Mouse (Mus musculus): ENCODE measurements around the gene Rnf166. TPM values are rescaled to one million over a fixed set of nuclear protein-coding genes. Genes with fewer than 3 reads are reported as not detected.

The Rnf166 gene
- polyA plus RNA-seq, 1 experiment from 2014 or later = 31.0 TPM

DNA sequence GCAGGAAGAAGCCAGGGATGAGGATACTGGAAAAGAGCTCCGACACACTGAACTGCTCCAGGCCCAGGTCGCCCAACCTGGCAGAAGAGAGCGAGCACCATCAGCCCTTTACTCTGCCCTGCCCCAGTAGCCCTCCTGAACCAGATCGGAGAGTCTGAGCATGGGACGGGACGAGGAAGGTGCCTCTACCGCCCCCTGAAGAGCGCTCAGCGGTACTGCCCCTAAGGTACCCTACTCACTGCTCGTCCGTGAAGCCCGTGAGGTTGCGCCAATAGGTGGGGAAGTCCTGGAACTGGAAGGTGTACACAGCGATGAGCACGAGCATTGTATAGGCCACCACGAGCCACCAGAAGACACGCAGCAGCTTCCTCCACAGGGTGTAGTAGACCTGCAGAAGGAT lies 22.0 kb upstream of the Rnf166 start:
- Histone ChIP-seq H3K27ac (no peak overlapping the region), H3K4me3 (no peak overlapping the region), H3K4me1 (peaks cover 8% of the 10 kb centered on the region; the same call in 1 of the 2 replicates), H3K9me3 (no peaks in the 10 kb centered on the region), H3K36me3 (replicated peaks) (peaks cover 49% of the 10 kb centered on the region), H3K27me3 (ENCODE audit: poor library complexity, severe bottlenecking) (no peaks in the 10 kb centered on the region)
- no peak for DNase-seq (ENCODE audit: extremely low spot score, low spot score)
- WGBS = 70% methylated on average over 17 of the region's 17 CpGs

DNA sequence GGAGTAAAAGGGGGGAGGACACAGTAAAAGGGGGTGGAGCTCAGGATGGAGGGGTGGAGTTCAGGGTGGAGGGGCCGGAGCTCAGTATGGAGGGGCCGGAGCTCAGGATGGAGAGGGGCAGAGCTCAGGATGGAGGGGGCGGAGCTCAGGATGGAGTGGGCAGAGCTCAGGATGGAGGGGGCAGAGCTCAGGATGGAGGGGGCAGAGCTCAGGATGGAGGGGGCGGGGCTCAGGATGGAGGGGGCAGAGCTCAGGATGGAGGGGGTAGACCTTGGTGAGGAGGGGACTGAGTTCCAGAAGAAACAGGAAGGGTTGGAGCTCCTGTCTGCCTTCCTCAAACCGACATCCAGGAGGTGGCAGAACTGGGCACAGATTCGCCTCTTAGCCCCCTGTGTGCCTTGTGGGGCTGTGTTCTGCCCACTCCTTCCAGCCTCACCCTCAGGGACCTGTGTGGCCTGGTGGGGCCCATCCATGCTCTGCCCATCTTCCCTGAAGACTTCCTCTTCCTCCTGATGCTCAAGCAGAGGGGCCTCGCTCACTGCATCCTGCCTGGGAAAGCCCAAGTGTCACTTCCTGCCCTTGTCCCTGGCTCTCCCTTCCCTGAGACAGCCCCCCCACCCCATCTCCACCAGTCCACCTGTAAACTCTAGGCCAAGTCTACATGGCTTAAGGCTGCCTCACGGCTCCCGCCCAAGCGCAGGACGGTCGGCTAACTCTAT lies 21.3 kb upstream of the Rnf166 start:
- Histone ChIP-seq H3K4me1 (peaks cover 8% of the 10 kb centered on the region; the same call in 1 of the 2 replicates), H3K4me3 (no peak overlapping the region), H3K27me3 (ENCODE audit: poor library complexity, severe bottlenecking) (no peaks in the 10 kb centered on the region), H3K9me3 (no peaks in the 10 kb centered on the region; the same call in 1 of the 2 replicates), H3K36me3 (replicated peaks) (peaks cover 53% of the 10 kb centered on the region), H3K27ac (no peak overlapping the region)
- 89% methylated on average over 12 of the region's 12 CpGs for WGBS
- no peak for DNase-seq (ENCODE audit: extremely low spot score, low spot score)

DNA sequence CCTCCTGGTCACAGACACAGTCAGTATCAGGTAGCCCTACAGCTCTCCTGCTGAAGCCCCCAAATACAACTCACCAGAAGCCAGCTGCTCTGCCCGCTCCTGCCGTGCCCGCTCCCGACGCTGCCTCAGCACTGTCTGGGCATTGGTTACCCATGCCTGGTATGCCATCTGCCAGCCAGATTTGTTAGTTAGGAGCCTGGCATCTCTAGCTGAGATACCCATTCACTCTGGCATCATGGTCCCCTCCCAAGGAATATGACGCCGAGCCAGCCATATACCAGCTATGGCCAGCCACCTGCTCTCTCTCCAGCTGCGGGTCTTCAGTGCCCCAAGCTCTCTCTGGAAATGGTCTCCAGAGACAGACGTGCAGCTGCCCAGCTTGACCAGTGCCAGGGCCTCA lies 12.5 kb upstream of the Rnf166 start:
- H3K9me3 ChIP-seq = no peaks in the 10 kb centered on the region; the same call in 1 of the 2 replicates
- WGBS = 95% methylated on average over 9 of the region's 9 CpGs
- H3K36me3 ChIP-seq (replicated peaks) = peaks cover 85% of the 10 kb centered on the region
- no peaks in the 10 kb centered on the region for H3K27me3 ChIP-seq (ENCODE audit: poor library complexity, severe bottlenecking)
- no peak for DNase-seq (ENCODE audit: extremely low spot score, low spot score)
- no peak overlapping the region for H3K27ac ChIP-seq
- H3K4me3 ChIP-seq = no peak overlapping the region
- H3K4me1 ChIP-seq = no peaks in the 10 kb centered on the region

DNA sequence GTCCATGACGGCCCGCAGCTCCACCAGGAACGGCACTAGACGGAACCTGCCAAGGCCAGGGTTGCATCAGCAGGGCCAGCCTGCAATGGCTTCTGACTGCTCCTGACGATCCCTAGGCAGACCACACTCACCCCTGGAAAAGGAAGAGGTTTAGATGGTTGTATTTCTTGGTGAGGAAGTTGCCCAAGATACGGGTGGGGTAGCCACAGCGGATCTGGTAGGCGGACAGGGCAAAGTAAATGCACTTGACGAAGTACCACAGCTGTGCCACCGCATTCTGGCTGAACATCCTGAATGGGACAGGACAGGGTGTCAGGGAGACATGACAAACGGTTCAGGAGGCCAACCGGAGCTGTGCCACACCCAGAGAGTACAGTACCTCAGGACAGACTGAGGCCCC lies 9.0 kb upstream of the Rnf166 start:
- Histone ChIP-seq H3K9me3 (no peaks in the 10 kb centered on the region), H3K27me3 (ENCODE audit: poor library complexity, severe bottlenecking) (no peaks in the 10 kb centered on the region), H3K4me1 (no peaks in the 10 kb centered on the region), H3K4me3 (no peak overlapping the region), H3K36me3 (replicated peaks) (peaks cover 99% of the 10 kb centered on the region), H3K27ac (no peak overlapping the region)
- WGBS = 93% methylated on average over 12 of the region's 12 CpGs
- DNase-seq (ENCODE audit: extremely low spot score, low spot score) = no peak

DNA sequence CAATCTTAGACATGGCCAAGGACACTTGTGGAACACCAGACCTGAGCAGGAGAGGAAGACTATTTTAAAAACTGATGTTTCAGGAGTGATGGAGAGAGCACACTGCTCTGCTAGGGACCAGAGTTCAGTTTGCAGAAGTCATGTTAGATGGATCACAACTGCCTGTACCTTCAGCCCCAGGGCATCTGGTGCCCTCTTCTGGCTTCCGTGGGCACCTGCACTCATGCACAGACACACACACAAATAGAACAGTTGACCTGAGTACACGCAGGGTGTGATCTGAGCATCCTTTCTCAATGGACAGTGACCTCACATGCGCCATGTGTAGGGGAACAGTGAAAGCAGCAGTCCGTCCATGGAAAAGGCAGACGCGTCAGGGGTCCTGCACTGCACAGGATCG lies 8.0 kb upstream of the Rnf166 start:
- DNase-seq (ENCODE audit: extremely low spot score, low spot score) = no peak
- no peak overlapping the region for H3K27ac ChIP-seq
- no peaks in the 10 kb centered on the region for H3K9me3 ChIP-seq
- H3K27me3 ChIP-seq (ENCODE audit: poor library complexity, severe bottlenecking) = no peaks in the 10 kb centered on the region
- no peaks in the 10 kb centered on the region for H3K4me1 ChIP-seq
- no peak overlapping the region for H3K4me3 ChIP-seq
- WGBS = 96% methylated on average over 7 of the region's 7 CpGs
- peaks cover 99% of the 10 kb centered on the region for H3K36me3 ChIP-seq (replicated peaks)

DNA sequence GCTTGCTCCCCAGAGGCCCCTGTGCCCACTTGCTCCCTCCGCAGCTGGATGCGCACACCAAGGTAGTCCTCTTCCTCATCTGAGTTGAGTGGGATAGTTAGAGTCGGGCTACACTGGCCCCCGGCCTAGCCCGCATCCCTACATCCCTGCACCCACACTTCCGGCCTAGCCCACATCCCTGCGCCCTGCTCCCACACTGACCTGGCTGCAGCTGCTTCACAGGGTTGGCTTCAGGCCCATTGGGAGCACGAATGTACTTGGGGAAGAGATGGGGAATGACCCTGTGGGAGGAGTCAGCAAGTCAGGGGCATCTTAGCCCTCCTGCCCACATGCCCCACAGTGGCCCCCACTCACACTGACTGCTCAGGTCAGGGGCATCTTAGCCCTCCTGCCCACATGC lies 6.6 kb upstream of the Rnf166 start:
- peaks cover 99% of the 10 kb centered on the region for H3K36me3 ChIP-seq (replicated peaks)
- H3K9me3 ChIP-seq = no peaks in the 10 kb centered on the region
- 97% methylated on average over 8 of the region's 8 CpGs for WGBS

DNA sequence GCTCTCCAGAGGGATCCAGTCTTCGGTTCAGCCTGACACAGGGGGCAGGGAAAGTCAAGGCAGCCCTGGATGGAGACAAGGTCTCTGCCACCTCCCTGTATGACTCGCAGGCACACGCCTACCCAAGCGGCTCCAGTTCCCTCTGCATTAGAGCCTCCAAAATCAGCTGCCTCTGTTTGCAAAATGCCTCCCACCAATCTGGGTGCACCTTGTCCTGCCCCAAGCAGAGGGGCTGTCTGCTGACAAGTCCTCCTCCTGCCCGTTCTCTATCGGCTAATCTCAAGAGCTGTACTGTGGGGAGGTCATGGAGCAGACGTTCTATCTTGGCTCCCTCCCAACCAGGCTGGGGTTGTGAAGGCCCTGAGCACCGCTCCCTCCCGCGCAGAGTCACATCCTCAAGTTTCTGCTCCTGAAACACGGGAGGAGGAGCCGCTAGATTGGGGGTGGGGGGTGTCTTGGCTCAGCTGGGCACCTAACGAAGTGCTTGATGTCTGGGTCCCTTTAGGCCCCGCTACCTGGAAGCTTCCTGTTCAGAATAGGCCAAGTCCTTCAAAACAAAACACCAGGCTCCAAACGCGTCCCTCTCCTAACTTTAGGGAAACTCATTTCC lies 808 bp downstream of the Rnf166 start:
- Histone ChIP-seq H3K4me1 (peaks cover 31% of the 10 kb centered on the region), H3K9me3 (no peaks in the 10 kb centered on the region), H3K4me3 (peak overlapping the region; percentile 98), H3K27me3 (ENCODE audit: poor library complexity, severe bottlenecking) (no peaks in the 10 kb centered on the region), H3K36me3 (replicated peaks) (peaks cover 61% of the 10 kb centered on the region), H3K27ac (peak overlapping the region; percentile 91)
- 21% methylated on average over 16 of the region's 16 CpGs for WGBS
- no peak for DNase-seq (ENCODE audit: extremely low spot score, low spot score)

More for the DNA sequence above, 6.6 kb upstream of the Rnf166 start:
- Histone ChIP-seq H3K27ac (no peak overlapping the region), H3K4me1 (peaks cover 2% of the 10 kb centered on the region), H3K4me3 (no peak overlapping the region), H3K27me3 (ENCODE audit: poor library complexity, severe bottlenecking) (no peaks in the 10 kb centered on the region)
- DNase-seq (ENCODE audit: extremely low spot score, low spot score) = no peak

DNA sequence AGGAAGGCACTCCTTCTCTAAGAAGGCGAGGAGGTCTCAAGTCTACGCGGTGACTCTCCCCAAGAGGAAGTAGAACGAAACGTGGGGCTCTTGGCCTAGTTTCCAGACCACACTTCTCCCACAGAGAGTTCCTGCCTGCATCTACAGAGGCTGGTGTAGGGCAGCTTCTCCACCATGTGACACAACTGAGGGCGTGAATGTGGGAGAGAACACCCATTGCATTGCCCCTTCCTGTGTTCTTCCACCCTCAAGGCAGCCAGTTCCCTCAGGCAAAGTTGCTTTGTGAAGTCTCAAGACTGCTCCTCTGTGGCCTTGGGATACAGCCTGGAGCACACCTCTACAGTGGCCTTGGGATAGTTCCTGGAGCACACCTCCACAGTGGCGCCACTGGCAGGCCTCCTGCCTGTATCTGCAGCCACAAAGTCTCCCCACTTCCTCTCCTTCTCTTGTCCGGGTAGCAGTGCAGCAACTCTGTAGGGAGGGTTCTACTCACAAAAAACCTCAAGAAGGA lies 1.9 kb downstream of the Rnf166 start:
- Histone ChIP-seq H3K27me3 (ENCODE audit: poor library complexity, severe bottlenecking) (no peaks in the 10 kb centered on the region), H3K4me3 (no peak overlapping the region), H3K4me1 (peaks cover 31% of the 10 kb centered on the region), H3K27ac (no peak overlapping the region), H3K9me3 (no peaks in the 10 kb centered on the region), H3K36me3 (replicated peaks) (peaks cover 60% of the 10 kb centered on the region)
- DNase-seq (ENCODE audit: extremely low spot score, low spot score) = no peak
- WGBS = 90% methylated on average over 8 of the region's 8 CpGs

DNA sequence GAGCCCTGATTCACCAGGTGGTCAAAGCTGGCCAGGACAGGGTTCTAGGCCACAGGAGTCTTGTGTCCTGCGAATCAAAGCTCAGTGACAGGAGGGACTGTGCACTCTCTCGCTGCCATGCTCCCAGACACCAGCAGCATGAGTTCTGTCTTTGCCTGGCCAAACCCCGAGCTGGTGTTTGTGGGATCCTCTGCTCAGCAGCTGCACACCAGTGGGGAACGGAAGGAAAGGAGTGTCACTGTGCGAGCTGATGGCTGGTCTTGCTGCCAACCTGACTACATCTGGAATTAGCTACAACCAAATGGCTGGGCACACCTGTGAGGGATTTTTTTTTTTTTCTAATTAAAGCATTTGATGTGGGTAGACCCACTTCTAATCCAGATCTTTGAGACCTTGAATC lies 5.2 kb downstream of the Rnf166 start:
- no peak for DNase-seq (ENCODE audit: extremely low spot score, low spot score)
- Histone ChIP-seq H3K4me1 (peaks cover 15% of the 10 kb centered on the region), H3K27me3 (ENCODE audit: poor library complexity, severe bottlenecking) (no peaks in the 10 kb centered on the region), H3K36me3 (replicated peaks) (peaks cover 70% of the 10 kb centered on the region), H3K27ac (no peak overlapping the region), H3K9me3 (no peaks in the 10 kb centered on the region), H3K4me3 (no peak overlapping the region)
- 86% methylated on average over 5 of the region's 5 CpGs for WGBS

DNA sequence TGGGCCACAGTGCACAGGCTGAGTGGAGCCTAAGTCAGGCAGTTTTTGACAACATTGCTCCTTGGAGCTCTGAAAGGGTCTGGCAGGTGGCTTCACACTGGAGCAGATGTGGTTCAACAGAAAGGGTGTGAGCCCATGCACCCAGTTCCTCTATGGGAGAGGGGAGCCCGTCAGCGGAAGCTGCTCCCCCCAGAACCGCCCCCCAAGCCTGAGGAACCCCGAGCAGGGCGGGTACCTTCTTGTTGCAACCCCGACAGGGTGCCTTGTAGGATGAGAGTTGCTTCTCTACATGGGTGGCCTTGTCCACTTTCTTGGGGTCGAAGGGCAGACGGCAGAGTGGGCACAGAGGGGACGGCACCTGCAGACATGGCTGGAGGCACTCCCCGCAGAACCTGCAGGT lies 5.9 kb downstream of the Rnf166 start:
- no peaks in the 10 kb centered on the region for H3K27me3 ChIP-seq (ENCODE audit: poor library complexity, severe bottlenecking)
- H3K4me1 ChIP-seq = peaks cover 14% of the 10 kb centered on the region
- WGBS = 90% methylated on average over 10 of the region's 10 CpGs
- DNase-seq (ENCODE audit: extremely low spot score, low spot score) = no peak
- H3K27ac ChIP-seq = no peak overlapping the region
- no peaks in the 10 kb centered on the region for H3K9me3 ChIP-seq
- peaks cover 74% of the 10 kb centered on the region for H3K36me3 ChIP-seq (replicated peaks)
- no peak overlapping the region for H3K4me3 ChIP-seq

DNA sequence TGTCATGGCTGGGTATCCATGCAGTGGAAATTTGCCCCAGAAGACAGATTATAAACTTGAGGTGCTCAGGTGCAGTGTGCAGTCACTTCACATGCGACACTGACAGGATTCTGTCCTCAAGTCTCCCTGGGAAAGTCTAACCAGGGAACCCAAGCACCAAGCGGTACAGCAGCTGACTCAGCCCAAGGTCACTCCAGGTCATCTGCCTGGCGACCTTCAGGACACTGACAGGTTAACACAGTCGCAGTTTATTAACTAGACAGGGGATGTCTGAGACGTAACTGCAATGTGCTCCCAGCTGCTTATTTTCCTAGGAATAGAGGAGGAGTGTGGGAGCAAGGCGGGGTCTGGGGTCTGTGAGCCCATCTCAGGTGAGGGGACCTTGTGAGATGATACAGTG lies 6.5 kb downstream of the Rnf166 start:
- H3K9me3 ChIP-seq = no peaks in the 10 kb centered on the region
- peaks cover 74% of the 10 kb centered on the region for H3K36me3 ChIP-seq (replicated peaks)
- no peaks in the 10 kb centered on the region for H3K27me3 ChIP-seq (ENCODE audit: poor library complexity, severe bottlenecking)
- no peak overlapping the region for H3K4me3 ChIP-seq
- peaks cover 12% of the 10 kb centered on the region for H3K4me1 ChIP-seq
- no peak for DNase-seq (ENCODE audit: extremely low spot score, low spot score)
- WGBS = 87% methylated on average over 6 of the region's 6 CpGs
- H3K27ac ChIP-seq = no peak overlapping the region

DNA sequence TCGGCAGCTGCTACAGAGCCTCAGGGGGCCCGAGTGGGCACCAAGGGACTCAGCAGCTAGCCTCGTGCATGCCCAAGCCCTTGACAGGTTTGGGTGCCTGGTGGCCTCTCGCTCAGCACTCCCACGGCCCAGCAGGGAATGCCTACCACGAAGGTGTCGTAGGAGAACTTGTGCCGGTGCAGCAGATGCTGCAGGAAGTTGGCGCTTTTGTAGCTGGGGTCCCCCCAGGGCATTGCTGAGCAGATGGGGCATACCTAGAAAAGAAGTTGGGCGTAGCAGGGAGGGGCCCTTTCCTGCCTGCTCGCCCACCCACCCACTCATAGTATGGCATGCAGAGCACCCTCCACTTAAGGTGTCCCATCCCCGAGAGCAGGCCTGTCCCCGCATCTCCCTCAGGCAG lies 8.0 kb downstream of the Rnf166 start:
- H3K4me3 ChIP-seq = no peak overlapping the region
- no peaks in the 10 kb centered on the region for H3K9me3 ChIP-seq
- WGBS = 93% methylated on average over 13 of the region's 13 CpGs
- DNase-seq (ENCODE audit: extremely low spot score, low spot score) = no peak
- peaks cover 22% of the 10 kb centered on the region for H3K4me1 ChIP-seq
- H3K36me3 ChIP-seq (replicated peaks) = peaks cover 60% of the 10 kb centered on the region
- peaks cover 12% of the 10 kb centered on the region for H3K27me3 ChIP-seq (ENCODE audit: poor library complexity, severe bottlenecking)
- no peak overlapping the region for H3K27ac ChIP-seq

DNA sequence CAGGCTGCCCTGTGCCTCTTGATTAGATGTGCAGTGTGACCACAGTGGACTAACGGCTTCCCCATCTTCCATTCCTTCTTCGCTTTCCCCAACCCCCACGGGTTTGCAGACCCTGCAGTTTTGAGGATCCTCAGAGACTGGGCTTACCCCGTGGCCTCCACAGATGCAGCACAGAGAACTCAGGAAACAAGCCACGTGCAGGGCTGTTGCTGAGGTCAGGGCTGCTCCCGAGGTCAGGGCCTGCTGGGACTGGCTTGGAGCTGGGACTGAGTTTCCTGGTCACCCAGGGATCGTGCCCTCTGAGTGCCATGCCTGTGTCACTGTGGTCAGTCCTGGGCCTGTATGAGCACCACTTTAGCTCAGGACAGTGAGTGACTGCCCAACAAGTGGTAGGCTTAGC lies 10.9 kb downstream of the Rnf166 start:
- H3K4me3 ChIP-seq = no peak overlapping the region
- peaks cover 49% of the 10 kb centered on the region for H3K4me1 ChIP-seq
- no peaks in the 10 kb centered on the region for H3K9me3 ChIP-seq
- H3K36me3 ChIP-seq (replicated peaks) = peaks cover 42% of the 10 kb centered on the region
- H3K27ac ChIP-seq = no peak overlapping the region
- 69% methylated on average over 7 of the region's 7 CpGs for WGBS
- peaks cover 40% of the 10 kb centered on the region for H3K27me3 ChIP-seq (ENCODE audit: poor library complexity, severe bottlenecking)
- DNase-seq (ENCODE audit: extremely low spot score, low spot score) = no peak
